Mouse (Mus musculus): ENCODE data around the gene Ralbp1. TPM values are rescaled to one million over a fixed set of nuclear protein-coding genes. Genes with fewer than 3 reads are reported as not detected.

The Ralbp1 gene
- total RNA-seq, 1 experiment from 2014 or later: 108 TPM

GRCm38 (mm10) chr17:65863830-65864229 is 21.8 kb downstream of the Ralbp1 start:
- ATAC-seq (ENCODE audit: extremely low read depth, insufficient number of reproducible peaks, low FRiP score, poor library complexity, severe bottlenecking): no peak

- ATAC-seq (ENCODE audit: extremely low read depth, insufficient number of reproducible peaks, low FRiP score, poor library complexity, severe bottlenecking): no peak
Observed at GRCm38 (mm10) chr17:65862579-65862978, 23.0 kb downstream of the Ralbp1 start.

- ATAC-seq (ENCODE audit: extremely low read depth, insufficient number of reproducible peaks, low FRiP score, poor library complexity, severe bottlenecking): no peak
Observed at GRCm38 (mm10) chr17:65857617-65858016, 28.0 kb downstream of the Ralbp1 start.

- no peak for ATAC-seq (ENCODE audit: extremely low read depth, insufficient number of reproducible peaks, low FRiP score, poor library complexity, severe bottlenecking)
Observed at GRCm38 (mm10) chr17:65854006-65854405, 31.6 kb downstream of the Ralbp1 start.

GRCm38 (mm10) chr17:65853326-65853725 is 32.3 kb downstream of the Ralbp1 start:
- no peak for ATAC-seq (ENCODE audit: extremely low read depth, insufficient number of reproducible peaks, low FRiP score, poor library complexity, severe bottlenecking)

GRCm38 (mm10) chr17:65851749-65852148 is 33.8 kb downstream of the Ralbp1 start:
- ATAC-seq (ENCODE audit: extremely low read depth, insufficient number of reproducible peaks, low FRiP score, poor library complexity, severe bottlenecking): no peak

GRCm38 (mm10) chr17:65850487-65850886 is 35.1 kb downstream of the Ralbp1 start:
- ATAC-seq (ENCODE audit: extremely low read depth, insufficient number of reproducible peaks, low FRiP score, poor library complexity, severe bottlenecking): no peak

GRCm38 (mm10) chr17:65847694-65848449 is 37.7 kb downstream of the Ralbp1 start:
- ATAC-seq (ENCODE audit: extremely low read depth, insufficient number of reproducible peaks, low FRiP score, poor library complexity, severe bottlenecking): no peak

- ATAC-seq (ENCODE audit: extremely low read depth, insufficient number of reproducible peaks, low FRiP score, poor library complexity, severe bottlenecking): no peak
Observed at GRCm38 (mm10) chr17:65845423-65845822, 40.2 kb downstream of the Ralbp1 start.

GRCm38 (mm10) chr17:65842669-65843381 is 42.8 kb downstream of the Ralbp1 start:
- ATAC-seq (ENCODE audit: extremely low read depth, insufficient number of reproducible peaks, low FRiP score, poor library complexity, severe bottlenecking): no peak

GRCm38 (mm10) chr17:65839541-65840256 is 45.9 kb downstream of the Ralbp1 start:
- ATAC-seq (ENCODE audit: extremely low read depth, insufficient number of reproducible peaks, low FRiP score, poor library complexity, severe bottlenecking): no peak

- ATAC-seq (ENCODE audit: extremely low read depth, insufficient number of reproducible peaks, low FRiP score, poor library complexity, severe bottlenecking): no peak
Observed at GRCm38 (mm10) chr17:65836746-65837145, 48.9 kb downstream of the Ralbp1 start.

GRCm38 (mm10) chr17:65833891-65834290 is 51.7 kb downstream of the Ralbp1 start:
- no peak for ATAC-seq (ENCODE audit: extremely low read depth, insufficient number of reproducible peaks, low FRiP score, poor library complexity, severe bottlenecking)

GRCm38 (mm10) chr17:65830216-65830863 is 55.3 kb downstream of the Ralbp1 start:
- no peak for ATAC-seq (ENCODE audit: extremely low read depth, insufficient number of reproducible peaks, low FRiP score, poor library complexity, severe bottlenecking)

- ATAC-seq (ENCODE audit: extremely low read depth, insufficient number of reproducible peaks, low FRiP score, poor library complexity, severe bottlenecking): no peak
Observed at GRCm38 (mm10) chr17:65828951-65829350, 56.6 kb downstream of the Ralbp1 start.

GRCm38 (mm10) chr17:65827904-65828303 is 57.7 kb downstream of the Ralbp1 start:
- no peak for ATAC-seq (ENCODE audit: extremely low read depth, insufficient number of reproducible peaks, low FRiP score, poor library complexity, severe bottlenecking)

GRCm38 (mm10) chr17:65827119-65827840 is 58.3 kb downstream of the Ralbp1 start:
- ATAC-seq (ENCODE audit: extremely low read depth, insufficient number of reproducible peaks, low FRiP score, poor library complexity, severe bottlenecking): no peak

GRCm38 (mm10) chr17:65826257-65826656 is 59.3 kb downstream of the Ralbp1 start:
- ATAC-seq (ENCODE audit: extremely low read depth, insufficient number of reproducible peaks, low FRiP score, poor library complexity, severe bottlenecking): no peak

GRCm38 (mm10) chr17:65824246-65824645 is 61.4 kb downstream of the Ralbp1 start:
- ATAC-seq (ENCODE audit: extremely low read depth, insufficient number of reproducible peaks, low FRiP score, poor library complexity, severe bottlenecking): no peak
